Mouse (Mus musculus) E14TG2a.4 (cell line): Measurements from ENCODE around the gene Zfp335.

Experiments
- CTCF ChIP-seq: conservative IDR thresholded peaks from 2 replicates; pipeline ENCODE4 v1.5.1; 2014; ENCODE audit warnings: low read length
- NANOG ChIP-seq: IDR thresholded peaks from 2 replicates; pipeline ENCODE4 v1.6.1; 2014; ENCODE audit warnings: borderline replicate concordance, low read length, mixed read lengths

- TF ChIP-seq CTCF: no peak
- no peak for TF ChIP-seq NANOG
Observed at GRCm38 (mm10) chr2:164910360-164911061, 1.0 kb downstream of the Zfp335 start.
